Comparison of ENCODE assay signal across 25 mouse cellular contexts in genomic region chr4:102119454-102119853, GRCm38 (mm10).
"Had no signal": no experiment of that assay in that cellular context is flagged by ENCODE, and none has a peak within 500 bp of the region (broad histone marks: within the 10 kb centered on the region; RNA-seq: fewer than 3 reads in every experiment).

No protein-coding gene starts in this region.

- H3K36me3 ChIP-seq: embryonic facial prominence, embryonic 10.5 days; embryonic facial prominence, embryonic 12.5 days; embryonic facial prominence, embryonic 13.5 days; embryonic facial prominence, embryonic 15.5 days; forebrain, embryonic 10.5 days; forebrain, embryonic 12.5 days; forebrain, embryonic 15.5 days; heart, embryonic 10.5 days had no signal

- H3K4me1 ChIP-seq: embryonic facial prominence, embryonic 10.5 days; embryonic facial prominence, embryonic 12.5 days; embryonic facial prominence, embryonic 13.5 days; embryonic facial prominence, embryonic 15.5 days; forebrain, embryonic 10.5 days; forebrain, embryonic 12.5 days; forebrain, embryonic 13.5 days; forebrain, embryonic 15.5 days; heart, embryonic 10.5 days had no signal

- H3K27me3 ChIP-seq: embryonic facial prominence, embryonic 12.5 days; embryonic facial prominence, embryonic 13.5 days; embryonic facial prominence, embryonic 15.5 days; forebrain, embryonic 12.5 days; forebrain, embryonic 13.5 days; forebrain, embryonic 15.5 days had no signal

- H3K9ac ChIP-seq: embryonic facial prominence, embryonic 12.5 days; embryonic facial prominence, embryonic 13.5 days; embryonic facial prominence, embryonic 15.5 days; forebrain, embryonic 12.5 days; forebrain, embryonic 13.5 days; forebrain, embryonic 15.5 days; forebrain, postnatal 0 days had no signal

- H3K4me3 ChIP-seq: embryonic facial prominence, embryonic 10.5 days; embryonic facial prominence, embryonic 12.5 days; embryonic facial prominence, embryonic 13.5 days; embryonic facial prominence, embryonic 15.5 days; erythroblast, embryonic 14.5 days; forebrain, embryonic 10.5 days; forebrain, embryonic 12.5 days; forebrain, embryonic 13.5 days; forebrain, embryonic 15.5 days; gastrocnemius, adult 2 months; heart, adult 2 months; heart, embryonic 10.5 days had no signal

- H3K4me2 ChIP-seq: embryonic facial prominence, embryonic 12.5 days; embryonic facial prominence, embryonic 13.5 days; embryonic facial prominence, embryonic 15.5 days; forebrain, embryonic 12.5 days; forebrain, embryonic 13.5 days; forebrain, embryonic 15.5 days had no signal

- H3K27ac ChIP-seq: embryonic facial prominence, embryonic 10.5 days; embryonic facial prominence, embryonic 12.5 days; embryonic facial prominence, embryonic 13.5 days; embryonic facial prominence, embryonic 15.5 days; forebrain, embryonic 10.5 days; forebrain, embryonic 12.5 days; forebrain, embryonic 13.5 days; forebrain, embryonic 15.5 days; gastrocnemius, adult 2 months; heart, adult 2 months; heart, embryonic 10.5 days had no signal

- H3K9me3 ChIP-seq: embryonic facial prominence, embryonic 10.5 days; embryonic facial prominence, embryonic 12.5 days; embryonic facial prominence, embryonic 13.5 days; embryonic facial prominence, embryonic 15.5 days; forebrain, embryonic 10.5 days; forebrain, embryonic 12.5 days; forebrain, embryonic 13.5 days; forebrain, embryonic 15.5 days; heart, embryonic 10.5 days had no signal

- DNase-seq: cerebellum, adult 9-11 months; cerebellum, postnatal 10 days; cerebellum, postnatal 14 days; cerebellum, postnatal 25 days; cerebellum, postnatal 36 days; embryo, embryonic 11 days; forebrain, postnatal 0 days; gastrocnemius, adult 2 months; gastrocnemius, postnatal 10 days; gastrocnemius, postnatal 14 days; gastrocnemius, postnatal 25 days; gastrocnemius, postnatal 36 days; heart, adult 11 months; heart, adult 18-20 months; heart, adult 2 months had no signal
